Mouse (Mus musculus) hindbrain, embryonic 16.5 days (tissue): ENCODE measurements at regions not wholly inside any gene's neighbourhood (a gene's known extent, or its start where the extent isn't known, plus 50 kb on each side); places are given as distances from the start of the nearest gene placed in this dataset.
"Not testable (repeated sequence)": the region's sequence is repeated elsewhere in the genome, so short reads cannot be mapped to it uniquely, and the experiment has no call there.

Experiments used
- ATAC-seq: fragments of 200-750 bp; cut with Nextera tagmentation; 2 replicates; pipeline ENCODE4 v1.8.0; 2017; ENCODE audit warnings: moderate TSS enrichment, moderate library complexity
- H3K27ac ChIP-seq: fragments of 300-500 bp; sonication (generic); 2 replicates; pipeline ENCODE4 v1.5.1; 2014; ENCODE audit warnings: low read depth, mild to moderate bottlenecking, control low read depth, low read length, moderate library complexity
- H3K27me3 ChIP-seq: fragments of 300-500 bp; sonication (generic); replicated peaks from 2 replicates; pipeline ENCODE4 v1.6.1; 2014; ENCODE audit warnings: low read length; ENCODE audit not compliant: control insufficient read depth, insufficient read depth
- H3K36me3 ChIP-seq: fragments of 300-500 bp; sonication (generic); 2 replicates; pipeline ENCODE4 v1.6.1; 2014; ENCODE audit warnings: mild to moderate bottlenecking, low read length, moderate library complexity, mixed read lengths; ENCODE audit not compliant: control insufficient read depth, insufficient read depth
- H3K4me1 ChIP-seq: fragments of 300-500 bp; sonication (generic); 2 replicates; pipeline ENCODE4 v1.6.1; 2014; ENCODE audit warnings: low read depth, low read length; ENCODE audit not compliant: control insufficient read depth, insufficient read depth
- H3K4me2 ChIP-seq: fragments of 300-500 bp; sonication (generic); 2 replicates; pipeline ENCODE4 v1.6.1; 2014; ENCODE audit warnings: mild to moderate bottlenecking, low read length, control low read depth, moderate library complexity
- H3K4me3 ChIP-seq: fragments of 300-500 bp; sonication (generic); 2 replicates; pipeline ENCODE4 v1.5.1; 2014; ENCODE audit warnings: mild to moderate bottlenecking, low read length, control low read depth, moderate library complexity
- H3K9ac ChIP-seq: fragments of 300-500 bp; sonication (generic); 2 replicates; pipeline ENCODE4 v1.6.1; 2014; ENCODE audit warnings: low read depth, mild to moderate bottlenecking, control low read depth, low read length, moderate library complexity
- H3K9me3 ChIP-seq: fragments of 300-500 bp; sonication (generic); 2 replicates; pipeline ENCODE4 v1.6.1; 2014; ENCODE audit warnings: mild to moderate bottlenecking, low read length, moderate library complexity; ENCODE audit not compliant: control insufficient read depth
- WGBS: fragments of 180-500 bp; shearing (Covaris S2); extraction: QIAGEN DNeasy Blood & Tissue Kit; methylation state at CpG from one replicate; pipeline ENCODE4 v1.1.7; 2014; 5-methylcytosine and 5-hydroxymethylcytosine counted together

DNA sequence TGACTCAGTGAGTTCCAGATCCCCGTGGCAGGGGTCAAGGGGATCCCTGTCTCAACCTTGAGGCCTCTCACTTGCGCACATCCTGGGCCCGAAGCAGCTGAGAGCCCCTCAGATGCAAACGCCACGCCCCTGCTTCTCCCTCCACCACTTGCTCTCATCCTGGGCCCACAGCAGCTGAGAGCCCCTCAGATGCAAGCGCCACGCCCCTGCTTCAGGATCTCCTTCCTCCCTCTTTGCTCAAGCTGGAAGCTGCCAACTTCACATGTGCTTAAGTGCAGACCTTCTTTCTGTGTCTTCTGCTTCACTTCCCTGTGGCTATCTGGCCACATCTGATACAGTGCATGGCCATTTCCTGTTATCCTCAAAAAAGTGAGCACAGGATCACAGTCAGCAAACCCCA lies 416.1 kb upstream of the Ercc4 start:
- H3K36me3 ChIP-seq = no peaks in the 10 kb centered on the region
- H3K4me1 ChIP-seq = no peaks in the 10 kb centered on the region
- H3K4me3 ChIP-seq = no peak overlapping the region
- H3K9me3 ChIP-seq = no peaks in the 10 kb centered on the region
- no peak overlapping the region; the same call in 1 of the 2 replicates for H3K9ac ChIP-seq
- H3K27ac ChIP-seq = no peak overlapping the region
- H3K4me2 ChIP-seq = no peak overlapping the region
- no peaks in the 10 kb centered on the region for H3K27me3 ChIP-seq
- no peak for ATAC-seq
- 70% methylated on average over 7 of the region's 7 CpGs for WGBS

DNA sequence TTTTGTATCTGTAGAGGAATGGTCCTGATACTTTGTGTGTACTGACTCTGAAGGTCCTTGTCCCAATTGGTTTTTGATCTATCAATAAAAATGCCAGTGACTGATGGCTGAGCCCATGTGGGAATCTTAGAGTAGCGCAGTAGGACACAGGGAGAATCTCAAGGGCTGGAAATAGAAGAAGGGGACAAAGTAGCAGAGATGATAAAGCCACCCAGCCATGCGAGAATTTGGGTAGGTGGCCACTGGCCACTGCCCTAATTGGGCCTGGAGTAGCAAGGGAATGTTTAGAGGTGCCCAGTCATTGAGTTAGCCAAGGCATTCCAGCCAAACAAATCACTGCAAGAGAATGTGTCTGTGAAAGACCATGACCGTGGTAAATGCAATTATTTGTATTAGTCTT lies 414.8 kb upstream of the Ercc4 start:
- Histone ChIP-seq H3K27me3 (no peaks in the 10 kb centered on the region), H3K4me3 (no peak overlapping the region), H3K9ac (no peak overlapping the region), H3K9me3 (no peaks in the 10 kb centered on the region), H3K4me1 (no peaks in the 10 kb centered on the region), H3K36me3 (no peaks in the 10 kb centered on the region), H3K4me2 (no peak overlapping the region), H3K27ac (no peak overlapping the region)
- no peak for ATAC-seq
- 90% methylated on average over 3 of the region's 3 CpGs for whole genome bisulfite sequencing

DNA sequence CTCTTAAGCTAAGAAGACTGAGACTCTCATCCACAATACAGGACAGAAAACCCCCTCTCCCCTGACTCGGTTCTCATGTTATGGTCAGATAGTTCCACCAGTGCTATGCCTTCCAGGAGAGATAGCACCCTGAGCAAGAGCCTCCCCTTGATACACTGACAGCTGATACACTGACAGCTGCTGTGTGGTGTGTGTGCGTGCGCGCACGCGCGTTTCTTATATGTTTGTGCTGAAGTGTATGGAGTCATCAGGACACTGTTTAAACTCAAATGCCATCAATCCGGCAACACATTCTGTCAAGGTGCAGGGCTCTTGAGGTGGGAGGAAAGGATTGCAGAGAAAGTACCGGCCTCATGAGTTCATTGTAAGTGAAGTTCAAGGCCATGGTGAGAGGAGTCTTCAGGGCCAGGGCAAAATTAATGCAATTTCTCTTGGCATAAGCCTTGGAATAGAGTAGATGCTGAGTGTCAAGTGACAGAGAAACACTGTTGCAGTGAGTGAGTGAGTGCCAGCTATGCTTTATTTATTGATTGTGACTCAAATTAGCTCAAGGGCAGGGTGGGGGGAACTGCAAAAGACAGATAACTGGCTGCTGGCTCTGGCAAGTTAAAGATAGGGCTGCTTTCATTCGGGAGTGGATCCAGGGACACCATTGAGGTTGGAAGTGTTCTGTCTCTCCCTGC lies 412.4 kb upstream of the Ercc4 start:
- Histone ChIP-seq H3K9ac (no peak overlapping the region), H3K4me1 (no peaks in the 10 kb centered on the region), H3K27ac (no peak overlapping the region), H3K9me3 (no peaks in the 10 kb centered on the region), H3K36me3 (no peaks in the 10 kb centered on the region), H3K27me3 (no peaks in the 10 kb centered on the region), H3K4me3 (no peak overlapping the region), H3K4me2 (no peak overlapping the region)
- ATAC-seq = no peak
- 90% methylated on average over 10 of the region's 10 CpGs for WGBS

DNA sequence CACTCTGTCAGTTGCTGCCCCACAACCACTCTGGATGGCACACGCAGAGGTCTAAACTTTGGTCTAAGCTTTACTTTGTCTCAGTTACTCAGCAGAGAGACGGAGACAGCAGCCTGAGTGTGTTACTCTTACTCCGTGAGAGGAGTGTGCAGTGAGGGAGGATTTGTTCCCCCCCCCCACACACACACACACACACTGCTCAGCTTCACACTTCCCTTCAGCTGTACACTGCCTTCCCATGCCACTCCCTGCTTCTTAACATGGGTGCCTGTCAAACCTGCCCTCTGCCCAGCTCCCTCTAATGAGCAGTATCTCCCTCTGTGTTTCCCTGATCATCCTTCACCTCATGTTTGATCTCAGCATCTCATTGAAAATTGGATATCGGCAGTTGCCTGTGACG lies 409.9 kb upstream of the Ercc4 start:
- 68% methylated on average over 5 of the region's 5 CpGs for WGBS
- H3K36me3 ChIP-seq = no peaks in the 10 kb centered on the region
- H3K4me1 ChIP-seq = no peaks in the 10 kb centered on the region
- no peak overlapping the region for H3K4me3 ChIP-seq
- H3K27ac ChIP-seq = no peak overlapping the region
- ATAC-seq = no peak
- no peaks in the 10 kb centered on the region for H3K9me3 ChIP-seq
- no peak overlapping the region for H3K4me2 ChIP-seq
- no peak overlapping the region for H3K9ac ChIP-seq
- H3K27me3 ChIP-seq = no peaks in the 10 kb centered on the region

DNA sequence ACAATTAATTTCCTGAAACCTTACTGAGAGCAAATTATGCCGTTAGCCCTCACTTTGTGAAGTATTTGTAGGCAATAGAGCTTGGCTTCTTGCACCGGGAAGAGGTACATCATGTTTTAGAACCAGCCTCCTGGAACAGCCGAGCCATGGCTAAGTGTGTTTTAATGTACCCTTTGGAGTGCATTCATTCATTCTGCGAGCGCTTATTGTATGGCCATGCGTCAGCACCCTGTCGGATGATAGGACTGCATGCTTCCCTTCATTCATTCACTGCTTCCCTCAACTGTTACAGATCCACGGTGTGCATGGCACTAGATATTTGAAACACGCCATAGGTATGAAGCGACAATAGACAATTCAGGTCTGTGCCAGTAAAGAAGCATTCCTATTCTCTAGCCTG lies 409.4 kb upstream of the Ercc4 start:
- Histone ChIP-seq H3K4me1 (no peaks in the 10 kb centered on the region), H3K27ac (no peak overlapping the region), H3K9me3 (no peaks in the 10 kb centered on the region), H3K4me3 (no peak overlapping the region), H3K36me3 (no peaks in the 10 kb centered on the region), H3K4me2 (no peak overlapping the region), H3K27me3 (no peaks in the 10 kb centered on the region), H3K9ac (no peak overlapping the region)
- no peak for ATAC-seq
- WGBS = 72% methylated on average over 10 of the region's 10 CpGs

DNA sequence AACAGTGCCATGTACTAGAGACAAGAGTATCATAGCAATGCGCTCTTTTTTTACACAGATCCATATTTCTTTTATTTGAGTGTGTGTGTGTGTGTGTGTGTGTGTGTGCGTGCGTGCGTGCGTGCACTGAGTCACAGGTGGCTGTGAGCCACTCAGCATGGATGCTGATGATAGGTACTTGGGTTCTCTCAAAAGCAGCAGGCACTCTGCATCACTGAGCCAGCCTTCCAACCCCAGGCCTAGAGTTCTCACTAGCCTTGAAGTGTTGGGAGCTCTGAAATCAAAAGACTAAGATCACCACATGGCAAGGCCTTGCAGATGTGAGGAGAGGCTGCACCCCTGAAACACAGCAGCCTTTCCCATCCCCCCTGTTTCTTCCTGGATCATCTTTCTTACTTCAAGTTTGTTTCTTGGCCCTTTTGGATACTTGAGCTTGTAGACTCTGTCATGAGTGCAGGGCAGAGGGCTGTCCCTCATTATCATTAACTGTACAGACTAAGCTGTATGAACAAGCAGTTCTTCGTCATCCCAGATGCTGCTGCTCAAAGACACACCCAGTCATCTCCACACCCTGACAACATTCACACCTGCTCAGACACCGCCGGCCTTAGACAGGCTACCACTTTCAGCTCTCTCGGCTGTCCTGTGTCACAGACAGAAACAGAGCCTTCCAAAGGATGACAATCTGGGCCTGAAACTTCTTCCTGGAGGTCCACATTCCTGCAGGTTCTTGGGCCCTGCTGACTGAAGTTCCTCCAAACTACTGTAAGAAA lies 405.5 kb upstream of the Ercc4 start:
- Histone ChIP-seq H3K27me3 (no peaks in the 10 kb centered on the region), H3K36me3 (no peaks in the 10 kb centered on the region), H3K4me3 (no peak overlapping the region), H3K4me1 (no peaks in the 10 kb centered on the region), H3K9ac (no peak overlapping the region), H3K4me2 (no peak overlapping the region), H3K9me3 (no peaks in the 10 kb centered on the region), H3K27ac (no peak overlapping the region)
- ATAC-seq = no peak
- 92% methylated on average over 9 of the region's 9 CpGs for WGBS

DNA sequence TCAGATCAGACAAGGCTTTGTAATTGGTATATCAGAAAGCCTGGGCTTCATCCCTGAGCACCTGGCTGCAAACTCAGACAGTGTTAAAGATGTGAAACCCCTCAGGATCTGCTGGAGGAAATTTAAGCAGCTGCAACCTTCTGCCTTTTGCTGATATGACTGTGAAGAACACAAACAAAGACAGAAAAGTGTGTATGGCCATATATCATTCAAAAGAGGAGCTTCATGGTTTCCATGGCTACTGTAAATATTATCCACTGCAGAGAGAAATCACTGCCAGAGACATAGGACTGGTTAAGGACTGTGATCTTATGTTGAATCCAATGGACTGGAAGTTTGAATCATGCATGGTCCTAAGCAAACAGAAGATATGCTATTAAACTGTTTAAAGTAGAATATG lies 402.6 kb upstream of the Ercc4 start:
- no peaks in the 10 kb centered on the region for H3K36me3 ChIP-seq
- no peak overlapping the region for H3K9ac ChIP-seq
- H3K4me3 ChIP-seq = no peak overlapping the region
- no peak for ATAC-seq
- no peak overlapping the region for H3K27ac ChIP-seq
- H3K9me3 ChIP-seq = no peaks in the 10 kb centered on the region
- H3K27me3 ChIP-seq = no peaks in the 10 kb centered on the region
- H3K4me2 ChIP-seq = no peak overlapping the region
- no peaks in the 10 kb centered on the region for H3K4me1 ChIP-seq

DNA sequence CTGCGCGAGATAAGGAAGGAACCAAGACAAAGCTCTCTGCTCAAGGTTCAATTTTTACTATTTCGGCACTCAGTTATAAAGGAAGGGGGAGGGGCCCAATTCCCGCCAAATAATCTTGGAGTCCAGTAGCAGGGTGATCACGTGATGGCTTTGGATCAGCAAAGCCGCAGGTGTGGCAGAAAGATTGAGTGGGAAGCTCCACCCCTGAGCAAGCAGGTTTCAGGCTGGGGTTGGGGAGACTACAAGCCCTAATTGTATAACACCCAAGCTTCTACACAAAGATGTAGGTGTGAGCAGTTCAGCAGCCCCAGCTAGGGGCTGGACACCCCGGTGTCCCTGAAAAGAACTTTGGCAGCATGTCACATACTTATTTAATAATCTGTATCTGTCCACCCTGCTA lies 388.1 kb upstream of the Ercc4 start:
- not testable (repeated sequence) for ATAC-seq, H3K4me3 ChIP-seq, H3K9me3 ChIP-seq, H3K36me3 ChIP-seq, H3K4me1 ChIP-seq, H3K27ac ChIP-seq, H3K4me2 ChIP-seq, H3K9ac ChIP-seq, H3K27me3 ChIP-seq
- WGBS = 76% methylated on average over 3 of the region's 7 CpGs

DNA sequence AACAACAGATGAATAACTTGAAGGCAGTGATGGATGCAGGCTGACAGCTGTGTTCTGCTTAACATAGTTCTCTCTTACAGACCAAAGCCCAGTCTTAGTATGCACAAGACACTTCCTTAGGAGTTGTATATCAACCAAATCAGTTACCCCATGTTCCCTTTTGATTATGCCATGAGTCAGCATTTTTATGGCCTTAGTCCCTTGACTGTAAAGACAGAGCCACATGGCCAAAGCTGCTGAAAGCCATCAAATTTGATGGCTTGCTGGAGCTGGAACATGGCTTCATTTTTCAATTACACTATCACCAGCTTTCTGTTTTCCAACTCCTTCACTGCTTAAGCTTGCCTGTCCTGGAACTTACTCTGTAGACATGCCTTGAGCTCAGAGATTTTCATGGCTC lies 383.4 kb upstream of the Ercc4 start:
- no peak for ATAC-seq
- no peaks in the 10 kb centered on the region for H3K9me3 ChIP-seq
- H3K27me3 ChIP-seq = no peaks in the 10 kb centered on the region
- H3K9ac ChIP-seq = no peak overlapping the region
- no peak overlapping the region for H3K27ac ChIP-seq
- H3K4me2 ChIP-seq = no peak overlapping the region
- H3K4me3 ChIP-seq = no peak overlapping the region
- H3K36me3 ChIP-seq = no peaks in the 10 kb centered on the region
- no peaks in the 10 kb centered on the region for H3K4me1 ChIP-seq
